ENCODE assay signal across 8 mouse cellular contexts in the genomic region with DNA sequence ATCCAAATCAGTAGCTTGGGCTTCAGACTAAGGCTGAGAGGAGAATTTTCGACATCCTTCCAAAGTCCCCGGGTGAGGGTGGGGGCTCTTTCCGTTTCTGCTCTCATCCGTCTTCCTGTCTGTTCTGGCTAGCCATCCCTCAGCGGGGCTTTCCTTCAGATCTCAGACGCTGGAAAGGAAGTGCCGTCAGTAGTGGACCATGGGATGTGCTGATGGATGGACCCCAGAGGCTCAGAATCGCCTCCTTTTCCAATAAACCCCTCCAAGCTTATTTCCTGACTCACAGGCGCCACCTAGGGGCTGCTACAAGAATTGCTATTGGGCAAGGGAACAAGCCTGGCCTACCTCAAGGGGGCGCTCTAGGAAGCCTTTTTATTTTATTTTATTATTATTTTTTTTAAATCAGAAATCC. TPM values are rescaled to one million over a fixed set of nuclear protein-coding genes. Genes with fewer than 3 reads are reported as not detected.
DNase-seq lines count a peak whose midpoint lies in the region; ATAC-seq and TF ChIP-seq lines count a peak whose summit lies in the region.

No protein-coding gene starts in this region.

- under 1% methylated on average over 10 of the region's 10 CpGs for WGBS in heart, adult 2 months
- 4% methylated on average over 10 of the region's 10 CpGs for WGBS in kidney, adult 2 months
- WGBS in limb, embryonic 14.5 days = 1% methylated on average over 10 of the region's 10 CpGs
- WGBS in midbrain, postnatal 0 days = 6% methylated on average over 10 of the region's 10 CpGs
- 5% methylated on average over 10 of the region's 10 CpGs for WGBS in spleen, adult 2 months

- no peak overlapping the region for H3K9ac ChIP-seq in heart, adult 2 months (ENCODE audit: low read depth, low read length)
- H3K9ac ChIP-seq in limb, embryonic 14.5 days (ENCODE audit: low read depth, low read length, severe bottlenecking) = no peak overlapping the region
- H3K9ac ChIP-seq in midbrain, postnatal 0 days (replicated peaks; ENCODE audit: low read length, poor library complexity, severe bottlenecking) = no peak overlapping the region

- no peaks in the 10 kb centered on the region for H3K36me3 ChIP-seq in heart, adult 2 months (ENCODE audit: control insufficient read depth, insufficient read depth, low read length)
- H3K36me3 ChIP-seq in kidney, adult 2 months (ENCODE audit: control insufficient read depth, insufficient read depth, low read length) = no peaks in the 10 kb centered on the region
- peaks cover 49% of the 10 kb centered on the region for H3K36me3 ChIP-seq in limb, embryonic 14.5 days (ENCODE audit: control insufficient read depth, insufficient read depth, low read length)
- peaks cover 39% of the 10 kb centered on the region for H3K36me3 ChIP-seq in midbrain, postnatal 0 days (ENCODE audit: insufficient read depth, low read length)
- H3K36me3 ChIP-seq in spleen, adult 2 months (ENCODE audit: control insufficient read depth, insufficient read depth, low read length) = no peaks in the 10 kb centered on the region; the same call in 1 of the 2 replicates

- no peak overlapping the region; the same call in 1 of the 2 replicates for H3K4me3 ChIP-seq in heart, adult 2 months
- H3K4me3 ChIP-seq in kidney, adult 2 months (ENCODE audit: insufficient read depth, low read depth, low read length) = 0 out of 2 replicates have a peak overlapping the region, but pooled peaks have one; percentile 8
- H3K4me3 ChIP-seq in limb, embryonic 14.5 days (replicated peaks; ENCODE audit: low read length) = peak overlapping the region; percentile 7; the same call in 1 of the 2 replicates
- H3K4me3 ChIP-seq in midbrain, postnatal 0 days (ENCODE audit: low read depth, low read length) = no peak overlapping the region
- no peak overlapping the region for H3K4me3 ChIP-seq in spleen, adult 2 months (ENCODE audit: extremely low read depth, insufficient read depth, insufficient read length)

- TF ChIP-seq CTCF in heart, adult 2 months (IDR thresholded peaks at IDR 0.05) = no peak; the same call in 1 of the 2 replicates
- peak; percentile 89 for TF ChIP-seq CTCF in kidney, adult 2 months (conservative IDR thresholded peaks at IDR 0.05; ENCODE audit: insufficient read depth, insufficient read length, low read depth, low read length)
- peak; percentile 98 for TF ChIP-seq CTCF in midbrain, postnatal 0 days (IDR thresholded peaks at IDR 0.05)
- TF ChIP-seq CTCF in spleen, adult 2 months (IDR thresholded peaks at IDR 0.05; ENCODE audit: extremely low read depth, insufficient read depth, insufficient read length, insufficient replicate concordance) = peak; percentile 91; the same call in 1 of the 2 replicates

- no peaks in the 10 kb centered on the region for H3K79me2 ChIP-seq in heart, adult 2 months (replicated peaks; ENCODE audit: control insufficient read depth, insufficient read depth, low read length)

- DNase-seq in frontal cortex, adult 2 months (ENCODE audit: extremely low spot score in 1 of 2, low spot score in 1 of 2) = peak; percentile 50 to 88
- peak; percentile 67 for DNase-seq in embryo, embryonic 11.5 days (ENCODE audit: low read depth, low spot score)
- peak; percentile 82 to 88 for DNase-seq in heart, adult 2 months
- peak; percentile 81 for DNase-seq in kidney, adult 2 months
- peak; percentile 88 for DNase-seq in limb, embryonic 14.5 days (ENCODE audit: low spot score)
- DNase-seq in midbrain, postnatal 0 days (ENCODE audit: low spot score) = peak; percentile 92
- peak in 1 of 2 experiments; percentile 47 for DNase-seq in spleen, adult 2 months (ENCODE audit: low read depth in 1 of 2, low spot score in 2 of 2)

- peak overlapping the region; percentile 45 for H3K4me2 ChIP-seq in limb, embryonic 14.5 days (replicated peaks; ENCODE audit: low read depth, low read length, severe bottlenecking)
- H3K4me2 ChIP-seq in midbrain, postnatal 0 days (ENCODE audit: low read depth, low read length, poor library complexity, severe bottlenecking) = no peak overlapping the region

- no peaks in the 10 kb centered on the region for H3K27me3 ChIP-seq in heart, adult 2 months (ENCODE audit: control insufficient read depth, insufficient read depth, low read length)
- H3K27me3 ChIP-seq in kidney, adult 2 months (replicated peaks; ENCODE audit: control insufficient read depth, insufficient read depth, low read length) = no peaks in the 10 kb centered on the region
- no peaks in the 10 kb centered on the region for H3K27me3 ChIP-seq in limb, embryonic 14.5 days (ENCODE audit: control insufficient read depth, insufficient read depth, low read length)
- no peaks in the 10 kb centered on the region for H3K27me3 ChIP-seq in midbrain, postnatal 0 days (ENCODE audit: insufficient read depth, low read length)
- no peaks in the 10 kb centered on the region for H3K27me3 ChIP-seq in spleen, adult 2 months (ENCODE audit: control insufficient read depth, insufficient read depth, low read length)

- no peak for TF ChIP-seq POLR2A in heart, adult 2 months (IDR thresholded peaks at IDR 0.05; ENCODE audit: insufficient read depth, low read depth, low read length)
- TF ChIP-seq POLR2A in kidney, adult 2 months (IDR thresholded peaks at IDR 0.05; ENCODE audit: low read depth, low read length) = no peak
- no peak for TF ChIP-seq POLR2A in limb, embryonic 14.5 days (IDR thresholded peaks at IDR 0.05; ENCODE audit: borderline replicate concordance, extremely low read depth, insufficient read depth, insufficient read length)
- TF ChIP-seq POLR2A in spleen, adult 2 months (IDR thresholded peaks at IDR 0.05; ENCODE audit: low read depth, low read length) = no peak

- H3K9me3 ChIP-seq in limb, embryonic 14.5 days (ENCODE audit: control insufficient read depth, low read length) = no peaks in the 10 kb centered on the region
- no peaks in the 10 kb centered on the region for H3K9me3 ChIP-seq in midbrain, postnatal 0 days (ENCODE audit: low read length)

- peak; percentile 92; the same call in 1 of the 2 replicates for TF ChIP-seq EP300 in heart, adult 2 months (IDR thresholded peaks at IDR 0.05; ENCODE audit: insufficient read depth, low read depth, low read length)

- peak overlapping the region; percentile 53; the same call in 1 of the 2 replicates for H3K27ac ChIP-seq in heart, adult 2 months
- H3K27ac ChIP-seq in kidney, adult 2 months (ENCODE audit: insufficient read depth, low read depth, low read length) = no peak overlapping the region
- no peak overlapping the region for H3K27ac ChIP-seq in limb, embryonic 14.5 days (replicated peaks; ENCODE audit: low read depth, low read length)
- H3K27ac ChIP-seq in midbrain, postnatal 0 days (ENCODE audit: low read depth, low read length) = no peak overlapping the region
- no peak overlapping the region for H3K27ac ChIP-seq in spleen, adult 2 months (ENCODE audit: insufficient read depth, low read length)

- intact Hi-C loops in heart, adult 2 months (cut with DNase I) = loop anchor here (2.0 to 5.0 kb wide), 3 partner anchors 37 to 141 kb away; no protein-coding TSS in a partner anchor

- no peak for ATAC-seq in frontal cortex, adult (ENCODE audit: low TSS enrichment)
- ATAC-seq in limb, embryonic 14.5 days (ENCODE audit: low FRiP score, low read depth) = peak; percentile 72
- peak; percentile 76 for ATAC-seq in midbrain, postnatal 0 days (ENCODE audit: low FRiP score)

- H3K4me1 ChIP-seq in heart, adult 2 months (ENCODE audit: control insufficient read depth, insufficient read depth, low read length) = peaks cover 3% of the 10 kb centered on the region; the same call in 1 of the 2 replicates
- H3K4me1 ChIP-seq in kidney, adult 2 months (ENCODE audit: control insufficient read depth, insufficient read depth, low read length) = peaks cover 2% of the 10 kb centered on the region; the same call in 1 of the 2 replicates
- peaks cover 3% of the 10 kb centered on the region; the same call in 1 of the 2 replicates for H3K4me1 ChIP-seq in limb, embryonic 14.5 days (ENCODE audit: control insufficient read depth, insufficient read depth, low read length)
- no peaks in the 10 kb centered on the region for H3K4me1 ChIP-seq in midbrain, postnatal 0 days (ENCODE audit: insufficient read depth, low read length)
- H3K4me1 ChIP-seq in spleen, adult 2 months (ENCODE audit: control insufficient read depth, insufficient read depth, insufficient read length) = peaks cover 4% of the 10 kb centered on the region; the same call in 1 of the 2 replicates

RNA-seq across cellular contexts. Expression of a gene that starts 8.6 kb away (rescaled TPM):
- polyA plus RNA-seq in frontal cortex, adult 2 months (2012; rRNA removed) = 0.02 and 0.04 TPM in 2 replicates
- total RNA-seq in heart, adult 2 months (2021) = not detected
- polyA plus RNA-seq in heart, adult 2 months (2012; rRNA removed) = 0.06 TPM in 1 of 2 replicates, not detected in the other
- polyA plus RNA-seq in kidney, adult 2 months (2012; rRNA removed) = 0.02 and 0.08 TPM in 2 replicates
- polyA plus RNA-seq in limb, embryonic 14.5 days (2012; rRNA removed) = 0.03 TPM in 1 of 2 replicates, not detected in the other
- polyA plus RNA-seq in limb, embryonic 14.5 days (2014; fragmentation: Nextera tagmentation; extraction: Ambion mirVana) = not detected in 2 replicates
- not detected in 2 replicates for total RNA-seq in midbrain, postnatal 0 days (2014; rRNA removed)
- not detected in 2 replicates for polyA plus RNA-seq in midbrain, postnatal 0 days (2015; fragmentation: Nextera tagmentation; extraction: Ambion mirVana)
- 0.01 TPM in 1 of 2 replicates, not detected in the other for polyA plus RNA-seq in spleen, adult 2 months (2012; rRNA removed)

RNA-seq across cellular contexts. Expression of a gene that starts 11.1 kb away (rescaled TPM):
- polyA plus RNA-seq in frontal cortex, adult 2 months (2012; rRNA removed) = 22.6 and 24.7 TPM in 2 replicates
- 10 to 100 TPM; 79.7 to 96.7 TPM for total RNA-seq in heart, adult 2 months (2021)
- 120 and 149 TPM in 2 replicates for polyA plus RNA-seq in heart, adult 2 months (2012; rRNA removed)
- 517 and 605 TPM in 2 replicates for polyA plus RNA-seq in kidney, adult 2 months (2012; rRNA removed)
- polyA plus RNA-seq in limb, embryonic 14.5 days (2012; rRNA removed) = 21.9 and 25.6 TPM in 2 replicates
- 21.9 and 23.0 TPM in 2 replicates for polyA plus RNA-seq in limb, embryonic 14.5 days (2014; fragmentation: Nextera tagmentation; extraction: Ambion mirVana)
- total RNA-seq in midbrain, postnatal 0 days (2014; rRNA removed) = 30.0 and 36.8 TPM in 2 replicates
- 25.2 and 28.1 TPM in 2 replicates for polyA plus RNA-seq in midbrain, postnatal 0 days (2015; fragmentation: Nextera tagmentation; extraction: Ambion mirVana)
- polyA plus RNA-seq in spleen, adult 2 months (2012; rRNA removed) = 18.9 and 21.5 TPM in 2 replicates

RNA-seq across cellular contexts. Expression of a gene that starts 41.8 kb away (rescaled TPM):
- polyA plus RNA-seq in frontal cortex, adult 2 months (2012; rRNA removed) = 0.06 TPM in 1 of 2 replicates, not detected in the other
- total RNA-seq in heart, adult 2 months (2021) = not detected
- polyA plus RNA-seq in heart, adult 2 months (2012; rRNA removed) = not detected in 2 replicates
- polyA plus RNA-seq in kidney, adult 2 months (2012; rRNA removed) = 0.08 and 0.14 TPM in 2 replicates
- polyA plus RNA-seq in limb, embryonic 14.5 days (2012; rRNA removed) = 0.04 and 0.05 TPM in 2 replicates
- polyA plus RNA-seq in limb, embryonic 14.5 days (2014; fragmentation: Nextera tagmentation; extraction: Ambion mirVana) = not detected in 2 replicates
- not detected in 2 replicates for total RNA-seq in midbrain, postnatal 0 days (2014; rRNA removed)
- polyA plus RNA-seq in midbrain, postnatal 0 days (2015; fragmentation: Nextera tagmentation; extraction: Ambion mirVana) = not detected in 2 replicates
- polyA plus RNA-seq in spleen, adult 2 months (2012; rRNA removed) = not detected in 2 replicates

Comparison
In these comparisons a context has a peak if more than half of its experiments do, and no peak if none do; other contexts are left out.
1. H3K4me3 ChIP-seq: peak in kidney, adult 2 months (single experiment) and limb, embryonic 14.5 days (single experiment); none in heart, adult 2 months (single experiment), midbrain, postnatal 0 days (single experiment) and spleen, adult 2 months (single experiment).